ENCODE assay signal across 21 mouse cellular contexts in the genomic region with DNA sequence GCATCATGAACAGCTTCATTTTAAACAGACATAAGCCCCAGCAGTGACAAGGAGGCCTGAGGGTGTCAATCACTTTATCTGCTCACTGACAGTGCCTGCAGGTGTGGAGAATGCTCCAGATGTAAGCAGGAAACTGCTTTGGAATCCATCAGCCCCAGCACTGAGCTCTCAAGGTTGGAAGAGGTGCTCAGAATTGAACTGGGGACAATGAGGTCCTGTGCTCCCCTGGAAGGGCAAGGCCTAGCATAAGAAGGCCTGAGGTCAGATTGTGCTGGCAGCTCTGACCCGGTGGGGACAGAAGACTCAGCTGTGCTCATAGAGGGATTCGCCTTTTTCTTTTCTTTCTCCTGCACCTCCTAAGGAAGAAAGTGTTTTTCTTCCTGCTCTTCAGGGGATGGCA.
"Had no signal": no experiment of that assay in that cellular context is flagged by ENCODE, and none has a peak within 500 bp of the region (broad histone marks: within the 10 kb centered on the region; RNA-seq: fewer than 3 reads in every experiment).

No protein-coding gene starts in this region.

- DNase-seq: kidney, adult 18-20 months; kidney, adult 9 months; kidney, postnatal 25 days; layer of hippocampus, adult 9-11 months; lung, adult 18-20 months; lung, postnatal 10 days; lung, postnatal 36 days; retina, postnatal 1 day; right cerebral cortex, postnatal 25 days; thymus, postnatal 25 days had no signal

- H3K4me3 ChIP-seq: layer of hippocampus, adult 2 months; limb, embryonic 10.5 days; limb, embryonic 13.5 days; lung, embryonic 15.5 days; megakaryocyte, embryonic 14.5 days; midbrain, embryonic 10.5 days; midbrain, embryonic 13.5 days; myocyte; neural tube, embryonic 13.5 days had no signal

- H3K9ac ChIP-seq: limb, embryonic 13.5 days; lung, embryonic 15.5 days; midbrain, embryonic 13.5 days; neural tube, embryonic 13.5 days had no signal

- H3K27ac ChIP-seq: kidney, postnatal 0 days; layer of hippocampus, adult 2 months; limb, embryonic 13.5 days; lung, embryonic 15.5 days; midbrain, embryonic 13.5 days; neural tube, embryonic 13.5 days had no signal

- H3K36me3 ChIP-seq: limb, embryonic 10.5 days; limb, embryonic 13.5 days; lung, embryonic 15.5 days; midbrain, embryonic 10.5 days; midbrain, embryonic 13.5 days; neural tube, embryonic 13.5 days had no signal

- H3K9me3 ChIP-seq: limb, embryonic 10.5 days; limb, embryonic 13.5 days; lung, embryonic 15.5 days; megakaryocyte, embryonic 14.5 days; midbrain, embryonic 10.5 days; midbrain, embryonic 13.5 days; neural tube, embryonic 13.5 days had no signal

- H3K4me2 ChIP-seq: limb, embryonic 13.5 days; lung, embryonic 15.5 days; midbrain, embryonic 13.5 days; neural tube, embryonic 13.5 days had no signal

- ATAC-seq: intestine, embryonic 16.5 days had no signal

- H3K27me3 ChIP-seq: lung, embryonic 15.5 days; megakaryocyte, embryonic 14.5 days; midbrain, embryonic 13.5 days; neural tube, embryonic 13.5 days had no signal
